Mouse (Mus musculus) testis, postnatal 14 days (tissue): ENCODE measurements around the gene Slc13a5.

ENCODE experiments used
- DNase-seq: peaks from one replicate; pipeline ENCODE4 v3.0.0; 2021; ENCODE audit warnings: low spot score

Gene Slc13a5

GRCm38 (mm10) chr11:72205256-72205655 lies 61.8 kb downstream of the Slc13a5 start:
- no peak for DNase-seq

GRCm38 (mm10) chr11:72203440-72203839 lies 63.6 kb downstream of the Slc13a5 start:
- DNase-seq: no peak

GRCm38 (mm10) chr11:72196506-72196905 lies 70.5 kb downstream of the Slc13a5 start:
- no peak for DNase-seq

- DNase-seq: no peak
Measured at GRCm38 (mm10) chr11:72194259-72194658, 72.8 kb downstream of the Slc13a5 start.
